Mouse (Mus musculus) CH12.LX (cell line): ENCODE measurements around the gene Acot7.

Experiments
- CHD2 ChIP-seq: IDR thresholded peaks from 2 replicates; pipeline ENCODE4 v1.6.1; 2011; ENCODE audit warnings: low read length, improper control_type of control experiment
- CTCF ChIP-seq, 2 experiments: IDR thresholded peaks in 1 of 2; conservative IDR thresholded peaks in 1 of 2; 2 replicates each; pipeline ENCODE4 v1.5.1; 2011 to 2012; ENCODE audit warnings: low read depth in 2 of 2, low read length in 2 of 2, improper control_type of control experiment in 1 of 2, inconsistent platforms in 1 of 2, mild to moderate bottlenecking in 1 of 2, moderate library complexity in 1 of 2
- E2F4 ChIP-seq: IDR thresholded peaks from 2 replicates; pipeline ENCODE4 v1.6.1; 2011; ENCODE audit warnings: low read depth, low read length, improper control_type of control experiment; ENCODE audit not compliant: insufficient replicate concordance
- HCFC1 ChIP-seq: IDR thresholded peaks from 2 replicates; pipeline ENCODE4 v1.6.1; 2012; ENCODE audit warnings: low read depth, mild to moderate bottlenecking, inconsistent platforms, low read length, improper control_type of control experiment
- MAFK ChIP-seq: IDR thresholded peaks from 2 replicates; pipeline ENCODE4 v1.6.1; 2011; ENCODE audit warnings: low read length, improper control_type of control experiment; ENCODE audit not compliant: insufficient replicate concordance
- MAX ChIP-seq: IDR thresholded peaks from 2 replicates; pipeline ENCODE4 v1.6.1; 2011; ENCODE audit warnings: low read length, improper control_type of control experiment
- POLR2A ChIP-seq: IDR thresholded peaks from 2 replicates; pipeline ENCODE4 v1.6.1; 2011; ENCODE audit warnings: low read depth, mild to moderate bottlenecking, improper control_type of control experiment, low read length
- RAD21 ChIP-seq: IDR thresholded peaks from 2 replicates; pipeline ENCODE4 v1.6.1; 2011; ENCODE audit warnings: low read depth, mild to moderate bottlenecking, low read length, improper control_type of control experiment, moderate library complexity
- SIN3A ChIP-seq: IDR thresholded peaks from 2 replicates; pipeline ENCODE4 v1.6.1; 2012; ENCODE audit warnings: low read length, improper control_type of control experiment, inconsistent platforms
- SMC3 ChIP-seq: IDR thresholded peaks from 2 replicates; pipeline ENCODE4 v1.6.1; 2011; ENCODE audit warnings: low read depth, low read length, improper control_type of control experiment

GRCm38 (mm10) chr4:152161601-152162000, 16.3 kb upstream of the Acot7 start:
- no peak for TF ChIP-seq RAD21
- TF ChIP-seq CHD2 = no peak
- TF ChIP-seq POLR2A = no peak
- TF ChIP-seq HCFC1 = no peak
- no peak for TF ChIP-seq SIN3A
- TF ChIP-seq E2F4 = no peak
- TF ChIP-seq CTCF (conservative IDR thresholded peaks at IDR 0.05 in 1 of 2, IDR thresholded peaks at IDR 0.05 in 1 of 2; ENCODE audit: low read depth in 2 of 2, low read length in 2 of 2) = no peak
- no peak for TF ChIP-seq MAFK
- TF ChIP-seq MAX = no peak
- no peak for TF ChIP-seq SMC3
